Mouse (Mus musculus) midbrain, postnatal 0 days (tissue): ENCODE data around the gene Dcps. TPM values are rescaled to one million over a fixed set of nuclear protein-coding genes. Genes with fewer than 3 reads are reported as not detected.
A peak's percentile ranks its signal among the peaks of the same experiment; 100 is the strongest.

Experiments used
- ATAC-seq: fragments of 200-750 bp; cut with Nextera tagmentation; 2 replicates; pipeline ENCODE4 v1.8.0; 2017; ENCODE audit warnings: moderate number of reproducible peaks, mild to moderate bottlenecking, moderate TSS enrichment, moderate library complexity; ENCODE audit not compliant: low FRiP score
- DNase-seq: peaks from one replicate; pipeline ENCODE4 v3.0.0-alpha.2; 2015; ENCODE audit warnings: low spot score
- H3K27ac ChIP-seq: fragments of 300-500 bp; sonication (generic); 2 replicates; pipeline ENCODE4 v1.5.1; 2014; ENCODE audit warnings: low read depth, mild to moderate bottlenecking, low read length, mixed read lengths
- H3K27me3 ChIP-seq: fragments of 300-500 bp; sonication (generic); 2 replicates; pipeline ENCODE4 v1.6.1; 2014; ENCODE audit warnings: low read length, control low read depth, mixed read lengths; ENCODE audit not compliant: insufficient read depth
- H3K36me3 ChIP-seq: fragments of 300-500 bp; sonication (generic); 2 replicates; pipeline ENCODE4 v1.6.1; 2014; ENCODE audit warnings: low read length, control low read depth, mixed read lengths; ENCODE audit not compliant: insufficient read depth
- H3K4me1 ChIP-seq: fragments of 300-500 bp; sonication (generic); 2 replicates; pipeline ENCODE4 v1.6.1; 2014; ENCODE audit warnings: mild to moderate bottlenecking, control low read depth, antibody characterized with exemption, low read length, mixed read lengths; ENCODE audit not compliant: insufficient read depth
- H3K4me2 ChIP-seq: fragments of 300-500 bp; sonication (generic); 2 replicates; pipeline ENCODE4 v1.6.1; 2014; ENCODE audit warnings: low read depth, mild to moderate bottlenecking, low read length, mixed read lengths; ENCODE audit not compliant: poor library complexity, severe bottlenecking
- H3K4me3 ChIP-seq: fragments of 300-500 bp; sonication (generic); 2 replicates; pipeline ENCODE4 v1.5.1; 2014; ENCODE audit warnings: low read depth, mild to moderate bottlenecking, low read length, moderate library complexity
- H3K9ac ChIP-seq: fragments of 300-500 bp; sonication (generic); replicated peaks from 2 replicates; pipeline ENCODE4 v1.6.1; 2014; ENCODE audit warnings: mild to moderate bottlenecking, low read length, moderate library complexity, mixed read lengths; ENCODE audit not compliant: poor library complexity, severe bottlenecking
- H3K9me3 ChIP-seq: fragments of 300-500 bp; sonication (generic); 2 replicates; pipeline ENCODE4 v1.6.1; 2016; ENCODE audit warnings: low read length, control low read depth
- CTCF ChIP-seq: IDR thresholded peaks from 2 replicates; pipeline ENCODE4 v1.5.1; 2016; ENCODE audit warnings: antibody characterized with exemption, mild to moderate bottlenecking
- WGBS: fragments of 180-500 bp; shearing (Covaris S2); extraction: QIAGEN DNeasy Blood & Tissue Kit; methylation state at CpG from one replicate; pipeline ENCODE4 v1.1.7; 2014; 5-methylcytosine and 5-hydroxymethylcytosine counted together
- polyA plus RNA-seq: library from polyadenylated mRNA; unstranded; fragments of >200 nt; fragmentation: Nextera tagmentation; extraction: Ambion mirVana; gene quantifications from 2 replicates; pipeline ENCODE4 v1.2.1, GENCODE M21; 2015
- total RNA-seq: library from RNA; depleted of rRNA; stranded (reverse); fragments of >200 nt; gene quantifications from 2 replicates; pipeline ENCODE4 v1.2.3, GENCODE M21; 2014

The Dcps gene
- total and polyA plus RNA-seq, 2 experiments from 2014 or later, result 39.6 to 58.4 TPM

DNA sequence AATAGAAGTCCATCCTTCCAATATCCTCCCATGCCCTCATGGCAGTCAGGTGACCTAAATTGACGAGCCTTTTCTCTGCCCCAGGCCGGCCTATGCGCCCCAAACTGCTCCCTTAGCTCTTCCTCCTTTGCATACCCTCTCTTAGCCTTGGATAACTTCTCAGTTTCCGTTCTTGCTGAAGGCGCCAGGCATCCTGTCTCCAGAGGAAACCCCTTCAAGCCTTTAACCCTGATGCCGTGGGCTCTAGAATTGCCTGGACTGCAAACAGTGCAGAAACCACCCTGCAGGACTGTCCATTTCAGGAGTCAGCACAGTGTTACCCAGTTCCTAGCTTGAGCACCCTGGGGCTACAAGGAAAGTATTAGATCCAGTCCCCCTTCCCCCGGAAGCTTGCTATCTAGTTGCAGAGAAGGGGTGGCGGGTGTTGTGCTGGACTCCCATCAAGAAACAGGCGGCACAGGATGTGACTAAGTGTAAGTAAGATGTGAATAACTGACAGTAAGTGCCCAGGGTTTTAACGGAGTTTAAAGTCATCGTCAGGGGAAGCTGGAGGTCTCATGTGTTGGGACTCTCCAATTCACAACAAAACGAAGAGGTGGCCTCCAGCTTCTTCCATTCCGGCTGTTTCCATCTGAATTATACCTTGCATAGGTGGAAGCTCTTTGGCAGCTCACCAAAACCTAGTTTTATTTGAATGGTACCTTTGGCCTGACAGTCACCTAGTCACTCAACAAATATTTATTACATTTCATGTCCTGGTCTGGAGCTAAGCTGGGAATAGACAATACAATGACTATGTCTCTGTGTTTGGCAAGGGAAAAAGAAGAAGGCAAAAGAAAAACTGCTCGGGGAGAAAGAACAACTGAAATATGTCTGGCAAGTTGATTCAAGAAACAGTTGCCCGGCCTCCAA, 58.2 kb downstream of the Dcps start:
- peak overlapping the region; percentile 86 for H3K4me2 ChIP-seq
- H3K36me3 ChIP-seq, result no peaks in the 10 kb centered on the region
- 31% methylated on average over 15 of the region's 15 CpGs for WGBS
- H3K9me3 ChIP-seq, result no peaks in the 10 kb centered on the region
- no peak for TF ChIP-seq CTCF
- peaks cover 6% of the 10 kb centered on the region for H3K4me1 ChIP-seq
- no peaks in the 10 kb centered on the region for H3K27me3 ChIP-seq
- peak overlapping the region; percentile 80 for H3K4me3 ChIP-seq
- DNase-seq (no peak), ATAC-seq (peak; percentile 20; the same call in 1 of the 2 replicates)
- peak overlapping the region; percentile 71 for H3K9ac ChIP-seq
- H3K27ac ChIP-seq, result peak overlapping the region; percentile 73

DNA sequence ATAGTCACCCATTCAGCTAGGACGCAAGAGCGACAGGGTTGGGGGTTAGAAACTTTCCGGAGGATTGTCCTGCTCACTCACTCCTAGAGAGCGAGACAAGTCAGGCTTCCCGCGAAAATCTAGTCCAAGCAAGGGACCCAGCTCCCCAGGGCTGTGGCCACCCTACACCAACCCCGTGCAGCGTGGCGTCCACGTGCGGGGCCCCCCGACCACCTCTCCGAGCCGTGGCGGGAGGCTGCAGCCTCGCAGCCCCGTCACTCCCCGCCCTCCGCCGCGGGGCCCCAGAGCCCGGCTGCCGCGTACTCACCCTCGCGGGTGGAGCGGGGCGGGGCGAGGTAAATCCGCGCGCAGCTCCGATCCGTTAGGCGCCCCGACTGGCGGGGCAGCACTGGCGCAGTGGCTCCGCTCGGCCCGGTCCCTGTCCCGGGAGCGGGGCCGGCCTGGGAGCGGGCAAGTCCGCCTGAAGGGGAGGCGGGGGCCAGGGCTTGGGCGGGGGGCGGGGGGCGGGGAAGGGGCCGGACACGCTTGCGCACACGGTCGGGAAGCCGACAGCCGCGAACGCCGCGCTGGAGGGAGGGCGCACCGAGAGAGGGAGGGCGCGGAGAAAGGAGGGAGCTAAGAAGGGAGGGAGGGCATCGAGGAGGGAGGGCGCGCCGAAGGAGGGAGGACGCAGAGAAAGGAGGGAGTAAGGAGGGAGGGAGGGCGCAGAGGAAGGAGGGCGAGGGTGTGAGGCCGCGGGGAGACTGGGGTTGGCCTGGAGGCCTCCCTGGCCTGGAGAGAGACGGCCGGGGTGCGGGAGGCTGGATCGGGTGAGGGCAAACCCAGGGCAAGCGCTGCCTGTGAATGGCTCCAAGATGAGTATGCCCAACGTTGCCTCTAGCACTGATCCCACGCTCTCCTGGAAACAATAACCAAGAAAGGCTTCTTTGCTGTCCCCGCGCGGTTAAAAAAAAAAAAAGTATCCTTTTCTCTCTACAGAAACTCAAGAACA, 59.2 kb downstream of the Dcps start:
- peak overlapping the region; percentile 86 for H3K4me2 ChIP-seq
- H3K27ac ChIP-seq, result peak overlapping the region; percentile 73
- peak; percentile 92 for ATAC-seq
- TF ChIP-seq CTCF, result no peak
- H3K4me3 ChIP-seq, result peak overlapping the region; percentile 80
- H3K36me3 ChIP-seq, result no peaks in the 10 kb centered on the region
- H3K9me3 ChIP-seq, result no peaks in the 10 kb centered on the region
- peak; percentile 86 for DNase-seq
- H3K9ac ChIP-seq, result peak overlapping the region; percentile 71
- under 1% methylated on average over 76 of the region's 84 CpGs for WGBS
- H3K27me3 ChIP-seq, result no peaks in the 10 kb centered on the region
- peaks cover 6% of the 10 kb centered on the region for H3K4me1 ChIP-seq

DNA sequence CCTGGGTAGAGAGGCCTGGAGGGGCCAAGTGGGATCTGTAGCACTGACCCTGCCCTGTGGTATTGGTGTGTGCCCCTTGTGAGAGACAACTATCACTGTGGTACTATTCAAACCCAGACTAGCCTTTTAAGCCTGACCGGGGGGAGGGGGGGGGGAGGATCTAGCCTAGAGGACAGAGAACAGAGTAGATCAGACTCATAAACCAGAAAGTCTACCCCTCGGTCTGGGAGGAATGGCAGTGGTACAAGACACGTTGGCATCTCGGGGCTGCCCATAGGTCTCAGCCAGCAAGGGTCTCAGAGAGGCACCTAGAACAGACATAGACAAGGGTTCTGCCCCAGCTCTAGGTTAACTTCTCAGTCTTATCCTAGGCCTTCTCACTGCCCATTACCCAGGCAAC, 60.1 kb downstream of the Dcps start:
- TF ChIP-seq CTCF, result no peak
- 0 out of 2 replicates have a peak, but pooled peaks have one; percentile 3 for ATAC-seq
- WGBS, result 41% methylated on average over 4 of the region's 4 CpGs
- peak overlapping the region; percentile 86 for H3K4me2 ChIP-seq
- no peaks in the 10 kb centered on the region for H3K9me3 ChIP-seq
- DNase-seq, result no peak
- H3K4me1 ChIP-seq, result peaks cover 6% of the 10 kb centered on the region
- H3K27me3 ChIP-seq, result no peaks in the 10 kb centered on the region
- H3K9ac ChIP-seq, result peak overlapping the region; percentile 71
- no peaks in the 10 kb centered on the region for H3K36me3 ChIP-seq
- H3K27ac ChIP-seq, result no peak overlapping the region
- H3K4me3 ChIP-seq, result peak overlapping the region; percentile 80

DNA sequence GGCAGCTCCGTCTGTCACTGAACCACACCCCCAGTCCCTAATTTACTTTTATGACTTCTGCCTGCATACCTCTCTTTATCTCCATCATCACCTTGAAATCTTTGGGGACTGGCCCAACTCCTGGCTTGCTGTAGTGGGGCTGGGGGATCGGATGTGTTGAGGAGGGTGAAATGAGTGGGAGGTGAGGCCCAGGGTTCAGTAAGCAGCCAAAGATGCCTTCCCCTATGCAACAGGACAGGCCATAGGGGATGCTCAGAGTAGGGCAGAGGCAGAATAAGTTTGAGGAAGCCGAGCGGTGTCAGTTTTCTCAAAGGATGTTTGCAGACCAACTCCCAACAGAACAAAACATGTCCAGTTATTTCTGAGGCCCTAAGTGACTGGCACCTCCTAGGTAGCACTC, 60.6 kb downstream of the Dcps start:
- no peak for TF ChIP-seq CTCF
- H3K4me1 ChIP-seq, result peaks cover 6% of the 10 kb centered on the region
- H3K27me3 ChIP-seq, result no peaks in the 10 kb centered on the region
- no peak overlapping the region for H3K9ac ChIP-seq
- no peak overlapping the region for H3K27ac ChIP-seq
- H3K36me3 ChIP-seq, result no peaks in the 10 kb centered on the region
- 68% methylated on average over 3 of the region's 4 CpGs for WGBS
- no peaks in the 10 kb centered on the region for H3K9me3 ChIP-seq
- ATAC-seq, result no peak
- H3K4me2 ChIP-seq, result peak overlapping the region; percentile 86; the same call in 1 of the 2 replicates
- DNase-seq, result no peak
- no peak overlapping the region for H3K4me3 ChIP-seq

DNA sequence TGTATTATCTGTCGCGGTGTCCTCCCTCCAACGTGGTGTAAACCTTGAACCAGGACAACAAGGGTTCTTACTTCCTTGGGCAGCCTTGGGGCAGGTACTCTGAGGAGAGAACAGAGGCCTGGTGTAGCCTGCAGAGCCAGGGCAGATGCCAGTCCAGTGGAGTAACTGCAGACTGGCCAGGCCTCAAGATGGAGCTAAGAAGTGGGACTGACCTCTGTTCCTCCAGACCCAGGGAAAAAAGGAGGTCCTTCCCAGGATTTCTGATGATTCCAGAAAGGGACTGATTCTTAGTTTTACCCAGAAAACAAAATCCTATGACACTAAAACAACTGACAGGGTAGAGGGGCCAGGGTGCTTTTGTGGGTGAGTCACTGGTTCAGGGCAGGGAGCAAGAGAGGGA, 61.6 kb downstream of the Dcps start:
- WGBS, result 89% methylated on average over 3 of the region's 3 CpGs
- H3K4me1 ChIP-seq, result peaks cover 6% of the 10 kb centered on the region
- no peak overlapping the region for H3K9ac ChIP-seq
- H3K4me3 ChIP-seq, result no peak overlapping the region
- ATAC-seq (no peak), DNase-seq (no peak)
- no peaks in the 10 kb centered on the region for H3K9me3 ChIP-seq
- TF ChIP-seq CTCF, result no peak
- no peaks in the 10 kb centered on the region for H3K27me3 ChIP-seq
- no peaks in the 10 kb centered on the region for H3K36me3 ChIP-seq
- H3K4me2 ChIP-seq, result no peak overlapping the region
- no peak overlapping the region for H3K27ac ChIP-seq
